Mouse (Mus musculus) ES-E14 (cell line): ENCODE measurements around the gene Prrt1. TPM values are rescaled to one million over a fixed set of nuclear protein-coding genes. Genes with fewer than 3 reads are reported as not detected.

Source experiments
- DNase-seq: peaks from one replicate; pipeline ENCODE4 v3.0.0-alpha.2; 2013; ENCODE audit warnings: low read depth, low spot score
- H3K27ac ChIP-seq: 2 replicates; pipeline ENCODE4 v1.5.1; 2012; ENCODE audit warnings: low read depth, mild to moderate bottlenecking, low read length, moderate library complexity, mixed read lengths; ENCODE audit not compliant: poor library complexity, insufficient read depth, severe bottlenecking
- H3K36me3 ChIP-seq: 2 replicates; pipeline ENCODE4 v1.6.1; 2012; ENCODE audit warnings: mild to moderate bottlenecking, low read length, moderate library complexity, mixed read lengths; ENCODE audit not compliant: control insufficient read depth, poor library complexity, insufficient read depth, severe bottlenecking
- H3K4me1 ChIP-seq, 2 experiments: fragments of 150-350 bp in 1 of 2; sonication (generic) in 1 of 2; 2 replicates each; pipeline ENCODE4 v1.6.1; 2012; ENCODE audit warnings: low read length in 2 of 2, mild to moderate bottlenecking in 1 of 2, mixed read lengths in 1 of 2; ENCODE audit not compliant: control insufficient read depth in 2 of 2, insufficient read depth in 2 of 2, poor library complexity in 1 of 2
- H3K4me3 ChIP-seq, 2 experiments: fragments of 150-350 bp in 1 of 2; sonication (generic) in 1 of 2; 2 replicates each; pipeline ENCODE4 v1.5.1; 2012; ENCODE audit warnings: low read length in 2 of 2, low read depth in 1 of 2, mild to moderate bottlenecking in 1 of 2, mixed read lengths in 1 of 2; ENCODE audit not compliant: insufficient read depth in 1 of 2, poor library complexity in 1 of 2, severe bottlenecking in 1 of 2
- H3K9ac ChIP-seq: 2 replicates; pipeline ENCODE4 v1.6.1; 2012; ENCODE audit warnings: low read depth, mild to moderate bottlenecking, low read length, mixed read lengths; ENCODE audit not compliant: poor library complexity, insufficient read depth, severe bottlenecking
- H3K9me3 ChIP-seq: fragments of 150-350 bp; sonication (generic); 2 replicates; pipeline ENCODE4 v1.6.1; 2012; ENCODE audit warnings: low read depth, mild to moderate bottlenecking, low read length; ENCODE audit not compliant: control insufficient read depth, insufficient read depth
- CHD2 ChIP-seq: IDR thresholded peaks from 2 replicates; pipeline ENCODE4 v1.6.1; 2014; ENCODE audit warnings: mild to moderate bottlenecking, low read depth, low read length, inconsistent platforms
- HCFC1 ChIP-seq: IDR thresholded peaks from 2 replicates; pipeline ENCODE4 v1.6.1; 2012; ENCODE audit warnings: low read length, inconsistent platforms, borderline replicate concordance; ENCODE audit not compliant: insufficient read depth
- MAFK ChIP-seq: IDR thresholded peaks from 2 replicates; pipeline ENCODE4 v1.6.1; 2014; ENCODE audit warnings: mild to moderate bottlenecking, low read depth, low read length, inconsistent platforms; ENCODE audit not compliant: insufficient read depth
- ZC3H11A ChIP-seq: IDR thresholded peaks from 2 replicates; pipeline ENCODE4 v1.6.1; 2012; ENCODE audit warnings: low read depth, mild to moderate bottlenecking, inconsistent platforms, low read length, borderline replicate concordance
- ZNF384 ChIP-seq: IDR thresholded peaks from 2 replicates; pipeline ENCODE4 v1.6.1; 2012; ENCODE audit warnings: low read depth, low read length, inconsistent platforms
- in situ Hi-C, 2 experiments: fragments of 600-800 bp; cut with MboI; formaldehyde crosslinking; loops; one replicate each; pipeline ENCODE4 v1.15.1; 2025; ENCODE audit warnings: low sequenced_read_pairs in 2 of 2, inconsistent platforms in 1 of 2; ENCODE audit not compliant: unreplicated experiment in 2 of 2
- total RNA-seq: library from RNA; depleted of rRNA; stranded (reverse); fragments of 300-350 nt; gene quantifications from 2 replicates; pipeline ENCODE4 v1.2.3, GENCODE M21; 2012

Prrt1 gene
- total RNA-seq, 1 experiment: 0.13 TPM

DNA sequence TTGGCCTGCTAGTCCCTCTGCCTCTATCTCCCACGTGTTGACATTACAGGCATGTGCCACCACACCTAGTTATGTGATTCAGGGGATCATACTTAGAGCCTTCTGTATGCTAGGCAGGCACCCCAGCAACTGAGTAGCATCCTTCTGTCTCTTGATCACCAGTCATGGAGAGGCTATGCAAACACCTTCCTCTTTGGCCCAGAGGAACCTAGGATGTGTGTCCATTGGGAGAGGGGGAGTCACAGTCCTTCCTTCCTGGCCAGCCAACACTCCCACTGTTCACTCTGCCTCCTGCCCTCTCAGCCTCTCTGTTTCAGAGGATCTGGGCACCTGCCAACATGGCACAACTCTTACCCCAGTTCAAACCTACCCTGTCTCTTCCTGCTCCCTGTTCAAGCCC is 34.2 kb downstream of the Prrt1 start:
- TF ChIP-seq HCFC1 (no peak), CHD2 (no peak), ZC3H11A (no peak), ZNF384 (no peak)
- no peak overlapping the region for H3K4me3 ChIP-seq
- in situ Hi-C loops: no loop called here
- H3K9ac ChIP-seq: no peak overlapping the region
- no peaks in the 10 kb centered on the region for H3K36me3 ChIP-seq
- no peak overlapping the region for H3K27ac ChIP-seq
- DNase-seq: no peak
- peaks cover 0 to 9% of the 10 kb centered on the region in 2 experiments; a peak in 1 of 4 replicates for H3K4me1 ChIP-seq
- no peaks in the 10 kb centered on the region for H3K9me3 ChIP-seq

DNA sequence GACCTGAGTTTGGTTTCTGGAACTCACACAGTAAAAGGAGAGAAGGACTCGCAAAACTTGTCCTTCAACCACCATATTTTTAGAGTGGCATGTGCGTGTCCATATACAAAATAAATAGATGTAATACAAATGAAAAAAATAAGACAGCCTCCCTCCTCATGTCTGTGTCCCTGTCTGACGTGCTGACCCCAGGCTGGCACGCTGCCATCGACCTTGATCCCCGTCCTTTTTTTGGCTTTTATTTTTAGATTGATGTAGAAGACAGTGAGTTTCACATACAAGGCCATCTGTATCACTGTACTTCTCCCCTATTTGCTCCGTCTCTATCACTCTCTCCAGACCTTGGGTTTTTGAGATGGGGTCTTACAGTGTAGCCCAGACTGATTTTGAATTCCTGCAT is 35.1 kb downstream of the Prrt1 start:
- Histone ChIP-seq H3K4me3 (no peak overlapping the region), H3K27ac (no peak overlapping the region), H3K9me3 (no peaks in the 10 kb centered on the region), H3K36me3 (no peaks in the 10 kb centered on the region), H3K9ac (no peak overlapping the region), H3K4me1 (peaks cover 0 to 9% of the 10 kb centered on the region in 2 experiments; a peak in 1 of 4 replicates)
- no peak for DNase-seq
- in situ Hi-C loops: no loop called here
- TF ChIP-seq HCFC1 (no peak), ZC3H11A (no peak), CHD2 (no peak), MAFK (no peak), ZNF384 (no peak)

- in situ Hi-C loops: no loop called here
- no peak for DNase-seq
- Histone ChIP-seq H3K4me3 (peak within 1 kb of the TSS; percentile 9 to 42; a peak in 2 of 4 replicates), H3K9ac (no peak within 1 kb of the TSS), H3K27ac (no peak within 1 kb of the TSS), H3K4me1 (peaks cover 0 to 9% of the 10 kb centered on the region in 2 experiments; a peak in 1 of 4 replicates), H3K36me3 (no peaks in the 10 kb centered on the region), H3K9me3 (no peaks in the 10 kb centered on the region)
- TF ChIP-seq CHD2 (no peak), ZNF384 (no peak), ZC3H11A (no peak), MAFK (no peak), HCFC1 (no peak)
These were observed 40.9 kb downstream of the Prrt1 start, which contains the start of gene Tnxb for GRCm38 (mm10) chr17:34670235-34670634. Tnxb (plus strand) TSS chr17:34670535.

DNA sequence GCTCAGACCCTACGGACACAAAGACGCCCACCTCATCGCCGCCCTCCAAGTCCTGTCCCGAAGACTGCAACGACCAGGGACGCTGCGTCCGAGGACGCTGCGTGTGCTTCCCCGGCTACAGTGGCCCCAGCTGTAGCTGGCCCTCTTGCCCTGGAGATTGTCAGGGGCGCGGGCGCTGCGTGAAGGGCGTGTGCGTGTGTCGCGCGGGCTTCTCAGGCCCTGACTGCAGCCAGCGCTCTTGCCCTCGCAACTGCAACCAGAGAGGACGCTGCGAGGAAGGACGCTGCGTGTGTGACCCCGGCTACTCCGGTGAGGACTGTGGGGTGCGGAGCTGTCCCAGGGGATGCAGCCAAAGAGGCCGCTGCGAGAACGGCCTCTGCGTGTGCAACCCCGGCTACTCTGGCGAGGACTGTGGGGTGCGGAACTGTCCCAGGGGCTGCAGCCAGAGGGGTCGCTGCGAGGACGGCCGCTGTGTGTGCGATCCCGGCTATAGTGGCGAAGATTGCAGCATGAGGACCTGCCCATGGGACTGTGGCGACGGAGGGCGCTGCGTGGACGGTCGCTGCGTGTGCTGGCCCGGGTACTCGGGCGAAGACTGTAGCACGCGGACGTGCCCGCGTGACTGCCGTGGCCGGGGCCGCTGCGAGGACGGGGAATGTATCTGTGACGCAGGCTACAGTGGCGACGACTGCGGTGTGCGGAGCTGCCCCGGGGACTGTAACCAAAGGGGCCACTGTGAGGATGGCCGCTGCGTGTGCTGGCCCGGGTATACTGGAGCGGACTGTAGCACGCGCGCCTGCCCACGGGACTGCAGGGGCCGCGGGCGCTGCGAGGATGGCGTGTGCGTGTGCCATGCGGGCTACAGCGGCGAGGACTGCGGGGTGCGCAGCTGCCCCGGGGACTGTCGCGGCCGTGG is 42.1 kb downstream of the Prrt1 start:
- TF ChIP-seq ZNF384 (no peak), HCFC1 (no peak), MAFK (no peak), CHD2 (no peak), ZC3H11A (no peak)
- in situ Hi-C loops: no loop called here
- Histone ChIP-seq H3K36me3 (no peaks in the 10 kb centered on the region), H3K9me3 (no peaks in the 10 kb centered on the region), H3K9ac (no peak overlapping the region; the same call in 1 of the 2 replicates), H3K27ac (no peak overlapping the region), H3K4me1 (peaks cover 0 to 9% of the 10 kb centered on the region in 2 experiments; a peak in 1 of 4 replicates), H3K4me3 (peak overlapping the region; percentile 9 to 42; a peak in 2 of 4 replicates)
- no peak for DNase-seq
